Mouse (Mus musculus) cerebellum, adult 2 months (tissue): ENCODE data around the gene Sult1a1. TPM values are rescaled to one million over a fixed set of nuclear protein-coding genes. Genes with fewer than 3 reads are reported as not detected.
"Not testable (repeated sequence)": the region's sequence is repeated elsewhere in the genome, so short reads cannot be mapped to it uniquely, and the experiment has no call there.

Experiments used
- DNase-seq, 2 experiments: peaks; one replicate each; pipeline ENCODE4 v3.0.0; 2021
- H3K27ac ChIP-seq: fragments of 200-500 bp; 2 replicates; pipeline ENCODE4 v1.5.1; 2012; ENCODE audit warnings: low read length, control low read depth, inconsistent platforms; ENCODE audit not compliant: insufficient read depth
- H3K27me3 ChIP-seq: fragments of 200-500 bp; 2 replicates; pipeline ENCODE4 v1.6.1; 2012; ENCODE audit warnings: inconsistent platforms, mild to moderate bottlenecking, low read length, moderate library complexity; ENCODE audit not compliant: control insufficient read depth, insufficient read depth
- H3K4me1 ChIP-seq: fragments of 200-500 bp; 2 replicates; pipeline ENCODE4 v1.6.1; 2011; ENCODE audit warnings: low read length; ENCODE audit not compliant: control insufficient read depth, insufficient read depth
- H3K4me3 ChIP-seq: fragments of 200-500 bp; replicated peaks from 2 replicates; pipeline ENCODE3; 2011; ENCODE audit warnings: mild to moderate bottlenecking, low read depth, low read length, control low read depth; ENCODE audit not compliant: insufficient read depth
- CTCF ChIP-seq: fragments of 200-500 bp; IDR thresholded peaks from 2 replicates; pipeline ENCODE4 v1.5.1; 2011; ENCODE audit warnings: low read depth, mild to moderate bottlenecking, control low read depth, low read length, moderate library complexity, borderline replicate concordance; ENCODE audit not compliant: insufficient read depth
- POLR2A ChIP-seq: fragments of 200-500 bp; IDR thresholded peaks from 2 replicates; pipeline ENCODE4 v1.6.1; 2011; ENCODE audit warnings: low read length, control low read depth, borderline replicate concordance; ENCODE audit not compliant: insufficient read depth
- WGBS: fragments of 180-500 bp; shearing (Covaris S2); methylation state at CpG from one replicate; pipeline ENCODE4 v1.1.7; 2018; 5-methylcytosine and 5-hydroxymethylcytosine counted together
- polyA plus RNA-seq: library from polyadenylated mRNA; depleted of rRNA; stranded (reverse); fragments of >200 nt; gene quantifications from 2 replicates; pipeline ENCODE4 v1.2.3, GENCODE M21; 2012

The Sult1a1 gene
- polyA plus RNA-seq, 1 experiment, result 6.4 TPM

GRCm38 (mm10) chr7:126694441-126695051 is 18.3 kb upstream of the Sult1a1 start:
- Histone ChIP-seq H3K27ac (no peak overlapping the region), H3K27me3 (no peaks in the 10 kb centered on the region), H3K4me3 (peak overlapping the region; percentile 82), H3K4me1 (peaks cover 4% of the 10 kb centered on the region; the same call in 1 of the 2 replicates)
- TF ChIP-seq POLR2A (no peak), CTCF (no peak)
- DNase-seq, result peak in 1 of 2 experiments; percentile 29
- 11% methylated on average over 10 of the region's 10 CpGs for WGBS

GRCm38 (mm10) chr7:126693781-126694180 is 17.5 kb upstream of the Sult1a1 start:
- peaks cover 4% of the 10 kb centered on the region; the same call in 1 of the 2 replicates for H3K4me1 ChIP-seq
- H3K27me3 ChIP-seq, result no peaks in the 10 kb centered on the region
- TF ChIP-seq POLR2A, result no peak
- no peak for TF ChIP-seq CTCF
- whole genome bisulfite sequencing, result 78% methylated on average over 7 of the region's 7 CpGs
- no peak overlapping the region for H3K4me3 ChIP-seq
- peak in 1 of 2 experiments; percentile 10 for DNase-seq
- no peak overlapping the region for H3K27ac ChIP-seq

DNA sequence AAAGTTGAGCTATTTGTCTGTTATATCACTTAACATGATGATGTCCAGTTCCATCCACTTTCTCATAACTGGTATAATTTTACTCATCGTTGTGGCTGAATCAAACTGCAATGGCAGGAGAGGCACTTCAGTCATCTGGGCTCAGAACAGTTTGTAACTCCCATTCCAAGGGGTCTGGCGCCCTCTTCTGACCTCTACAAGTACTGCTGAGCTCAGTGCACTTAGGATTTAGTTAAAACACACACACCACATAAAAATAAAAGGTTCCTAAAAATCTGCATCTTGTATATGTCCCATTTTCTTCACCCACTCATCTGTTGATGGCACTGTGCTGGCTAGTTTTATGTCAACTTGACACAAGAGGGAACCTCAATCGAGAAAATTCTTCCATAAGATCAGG is 17.0 kb upstream of the Sult1a1 start:
- peak; percentile 73 to 83 for DNase-seq
- Histone ChIP-seq H3K4me3 (no peak overlapping the region), H3K27ac (no peak overlapping the region), H3K27me3 (no peaks in the 10 kb centered on the region), H3K4me1 (peaks cover 4% of the 10 kb centered on the region; the same call in 1 of the 2 replicates)
- TF ChIP-seq POLR2A, result no peak
- peak; percentile 86 for TF ChIP-seq CTCF
- WGBS, result 23% methylated on average over 3 of the region's 3 CpGs

DNA sequence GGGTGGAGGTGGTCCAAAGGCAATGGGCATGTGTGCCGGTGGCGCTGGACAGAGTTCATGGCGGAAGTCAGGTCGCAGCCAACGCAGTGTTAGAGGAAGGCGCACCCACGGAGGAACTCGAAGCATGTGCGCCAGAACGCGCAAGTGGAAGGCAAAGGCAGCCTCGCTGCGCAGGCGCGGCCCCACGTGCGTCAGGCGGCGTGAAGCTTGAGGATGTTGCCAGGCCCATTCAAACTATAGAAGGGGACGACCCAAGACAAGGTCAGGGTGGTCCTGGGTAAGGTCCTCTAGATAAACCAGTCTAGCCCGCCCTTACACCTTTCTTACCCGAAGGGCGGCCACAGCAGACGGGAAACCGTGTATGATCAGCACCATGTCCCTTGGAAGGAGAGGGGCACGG is 16.2 kb upstream of the Sult1a1 start:
- no peak for DNase-seq
- 93% methylated on average over 26 of the region's 26 CpGs for WGBS

GRCm38 (mm10) chr7:126691676-126692075 is 15.4 kb upstream of the Sult1a1 start:
- TF ChIP-seq POLR2A, result no peak
- TF ChIP-seq CTCF, result no peak
- Histone ChIP-seq H3K27ac (no peak overlapping the region), H3K27me3 (no peaks in the 10 kb centered on the region), H3K4me3 (no peak overlapping the region), H3K4me1 (peaks cover 4% of the 10 kb centered on the region; the same call in 1 of the 2 replicates)
- no peak for DNase-seq
- 75% methylated on average over 5 of the region's 5 CpGs for WGBS

More for the DNA sequence above, 16.2 kb upstream of the Sult1a1 start:
- TF ChIP-seq POLR2A, result no peak
- TF ChIP-seq CTCF, result no peak
- Histone ChIP-seq H3K27ac (no peak overlapping the region), H3K4me1 (peaks cover 4% of the 10 kb centered on the region; the same call in 1 of the 2 replicates), H3K27me3 (no peaks in the 10 kb centered on the region), H3K4me3 (no peak overlapping the region)

DNA sequence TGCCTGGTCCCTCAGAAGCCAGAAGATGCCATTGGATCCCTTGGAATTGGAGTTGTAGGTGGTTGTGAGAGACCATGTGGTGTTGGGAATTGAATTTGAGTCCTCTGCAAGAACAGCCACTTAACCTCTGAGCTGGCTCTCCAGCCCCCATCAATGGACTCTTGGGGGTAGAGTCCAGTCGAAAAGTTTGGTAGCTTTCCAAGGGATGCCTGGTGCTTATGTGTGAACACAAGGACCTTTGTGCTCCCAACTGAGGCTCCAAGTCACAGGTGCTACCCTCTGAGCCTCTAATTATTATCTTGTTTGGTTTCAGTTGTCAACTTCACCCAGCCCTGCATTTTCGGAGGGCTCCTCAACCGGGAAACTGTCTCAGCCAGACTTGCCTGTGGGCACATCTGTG is 14.5 kb upstream of the Sult1a1 start:
- WGBS, result 62% methylated on average over 3 of the region's 3 CpGs
- no peaks in the 10 kb centered on the region for H3K27me3 ChIP-seq
- TF ChIP-seq CTCF (no peak), POLR2A (no peak)
- H3K27ac ChIP-seq, result no peak overlapping the region
- H3K4me3 ChIP-seq, result no peak overlapping the region
- H3K4me1 ChIP-seq, result peaks cover 4% of the 10 kb centered on the region; the same call in 1 of the 2 replicates
- DNase-seq, result no peak

GRCm38 (mm10) chr7:126689021-126689420 is 12.8 kb upstream of the Sult1a1 start:
- DNase-seq, result no peak
- no peak overlapping the region for H3K27ac ChIP-seq
- 72% methylated on average over 3 of the region's 3 CpGs for WGBS
- peaks cover 4% of the 10 kb centered on the region; the same call in 1 of the 2 replicates for H3K4me1 ChIP-seq
- H3K27me3 ChIP-seq, result no peaks in the 10 kb centered on the region
- no peak for TF ChIP-seq CTCF
- no peak for TF ChIP-seq POLR2A
- H3K4me3 ChIP-seq, result no peak overlapping the region

DNA sequence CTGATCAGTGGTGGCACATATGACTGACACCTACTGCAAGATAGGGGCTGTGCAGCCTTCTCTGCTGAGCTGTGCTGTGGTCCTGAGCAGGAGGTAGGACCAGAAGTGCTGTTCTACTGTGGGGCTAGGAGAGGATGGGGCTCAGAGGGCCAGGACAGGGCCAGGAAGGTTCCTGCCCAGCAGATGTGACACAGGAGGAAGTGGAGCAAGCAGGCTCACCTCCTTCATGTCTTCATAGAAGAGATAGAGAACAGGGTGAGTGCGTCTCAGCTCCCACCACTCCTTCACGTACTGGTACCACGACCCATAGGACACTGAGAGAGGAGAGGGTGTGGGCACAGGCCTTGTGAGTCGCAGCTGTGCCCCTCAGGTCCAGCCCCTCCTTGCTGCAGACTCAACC is 11.9 kb upstream of the Sult1a1 start:
- H3K4me3 ChIP-seq, H3K27me3 ChIP-seq, H3K4me1 ChIP-seq, H3K27ac ChIP-seq, DNase-seq: not testable (repeated sequence)
- 79% methylated on average over 4 of the region's 4 CpGs for WGBS

- WGBS, result 92% methylated on average over 5 of the region's 5 CpGs
- Histone ChIP-seq H3K4me1 (no peaks in the 10 kb centered on the region), H3K4me3 (no peak overlapping the region), H3K27ac (no peak overlapping the region), H3K27me3 (no peaks in the 10 kb centered on the region)
- TF ChIP-seq POLR2A (no peak), CTCF (no peak)
- DNase-seq, result no peak
These were observed 5.0 kb upstream of the Sult1a1 start for GRCm38 (mm10) chr7:126681221-126681620.
